ENCODE assay signal across 11 mouse cellular contexts in the genomic region with DNA sequence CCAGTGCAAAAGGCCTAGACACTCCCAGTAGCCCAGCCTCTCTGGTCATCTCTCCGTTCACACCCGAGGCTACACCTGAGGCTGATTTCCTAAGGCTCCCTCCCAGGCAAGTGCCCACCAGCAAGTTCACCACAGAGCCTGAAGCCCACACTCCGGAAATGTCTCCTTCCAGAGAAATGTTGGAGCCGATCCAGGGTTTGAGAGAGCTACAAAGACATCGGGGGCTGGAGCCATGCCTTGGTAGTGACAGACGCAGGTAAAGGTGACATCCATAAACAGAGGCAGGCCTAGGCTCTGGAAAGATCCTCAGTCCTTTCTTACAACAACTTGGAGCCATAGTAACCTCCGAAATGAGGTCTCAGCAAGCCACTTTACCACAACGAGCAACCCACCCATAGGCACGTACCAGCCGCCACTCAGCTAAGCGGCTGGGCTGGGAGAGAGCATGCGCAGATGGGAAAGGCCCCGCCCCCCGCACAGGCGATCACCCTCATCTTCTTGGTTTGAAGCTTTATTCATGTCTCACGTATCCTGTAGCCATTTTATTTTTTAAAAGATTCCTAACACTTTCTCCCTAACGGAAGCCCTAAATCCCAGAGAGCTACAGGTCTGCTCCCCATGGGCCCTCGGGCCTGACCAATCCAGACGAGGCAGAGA. TPM values are rescaled to one million over a fixed set of nuclear protein-coding genes. Genes with fewer than 3 reads are reported as not detected.
DNase-seq lines count a peak whose midpoint lies in the region; ATAC-seq lines count a peak whose summit lies in the region.
"Had no signal": no experiment of that assay in that cellular context is flagged by ENCODE, and none has a peak within 500 bp of the region (broad histone marks: within the 10 kb centered on the region; RNA-seq: fewer than 3 reads in every experiment).

No protein-coding gene starts in this region.

- no peak overlapping the region for H3K9ac ChIP-seq in kidney, embryonic 15.5 days
- H3K9ac ChIP-seq in embryonic facial prominence, embryonic 15.5 days: no peak overlapping the region
- H3K9ac ChIP-seq in hindbrain, embryonic 11.5 days (ENCODE audit: low read depth, low read length): no peak overlapping the region
- no peak overlapping the region for H3K9ac ChIP-seq in midbrain, embryonic 15.5 days
- H3K9ac ChIP-seq: liver, embryonic 15.5 days had no signal

- H3K4me1 ChIP-seq in kidney, embryonic 15.5 days: peaks cover 4% of the 10 kb centered on the region; the same call in 1 of the 2 replicates
- H3K4me1 ChIP-seq in embryonic facial prominence, embryonic 15.5 days: no peaks in the 10 kb centered on the region
- H3K4me1 ChIP-seq in hindbrain, embryonic 11.5 days (replicated peaks; ENCODE audit: control insufficient read depth, insufficient read depth, low read length): 0 out of 2 replicates have a peak, but pooled peaks cover 3% of the 10 kb centered on the region
- H3K4me1 ChIP-seq in midbrain, embryonic 15.5 days: no peaks in the 10 kb centered on the region

- WGBS in kidney, embryonic 15.5 days: 79% methylated on average over 19 of the region's 19 CpGs
- 68% methylated on average over 19 of the region's 19 CpGs for WGBS in embryonic facial prominence, embryonic 15.5 days
- WGBS in hindbrain, embryonic 11.5 days: 70% methylated on average over 19 of the region's 19 CpGs
- 66% methylated on average over 19 of the region's 19 CpGs for WGBS in midbrain, embryonic 15.5 days

- intact Hi-C loops in left cerebral cortex, postnatal 36 days (cut with DNase I): no loop called here

- H3K4me3 ChIP-seq in kidney, embryonic 15.5 days (replicated peaks): no peak overlapping the region
- H3K4me3 ChIP-seq in embryonic facial prominence, embryonic 15.5 days (replicated peaks): no peak overlapping the region
- H3K4me3 ChIP-seq in hindbrain, embryonic 11.5 days (ENCODE audit: low read depth, low read length): no peak overlapping the region
- no peak overlapping the region for H3K4me3 ChIP-seq in midbrain, embryonic 15.5 days
- H3K4me3 ChIP-seq: liver, embryonic 15.5 days had no signal

- ATAC-seq in kidney, embryonic 15.5 days (replicated peaks; ENCODE audit: low FRiP score): no peak
- ATAC-seq in embryonic facial prominence, embryonic 15.5 days (ENCODE audit: insufficient number of reproducible peaks, low FRiP score, low TSS enrichment, low read depth): no peak
- no peak for ATAC-seq in hindbrain, embryonic 11.5 days (ENCODE audit: low FRiP score)
- 0 out of 2 replicates have a peak, but pooled peaks have one; percentile 35 for ATAC-seq in midbrain, embryonic 15.5 days (replicated peaks)

- H3K36me3 ChIP-seq in kidney, embryonic 15.5 days: peaks cover 58% of the 10 kb centered on the region
- H3K36me3 ChIP-seq in embryonic facial prominence, embryonic 15.5 days: peaks cover 65% of the 10 kb centered on the region
- peaks cover 12% of the 10 kb centered on the region for H3K36me3 ChIP-seq in hindbrain, embryonic 11.5 days (ENCODE audit: control insufficient read depth, insufficient read depth, low read length)
- peaks cover 22% of the 10 kb centered on the region for H3K36me3 ChIP-seq in midbrain, embryonic 15.5 days (replicated peaks)

- no peaks in the 10 kb centered on the region for H3K9me3 ChIP-seq in kidney, embryonic 15.5 days (replicated peaks)
- H3K9me3 ChIP-seq in embryonic facial prominence, embryonic 15.5 days (replicated peaks): no peaks in the 10 kb centered on the region
- H3K9me3 ChIP-seq in hindbrain, embryonic 11.5 days (ENCODE audit: control insufficient read depth, low read length): no peaks in the 10 kb centered on the region
- H3K9me3 ChIP-seq in midbrain, embryonic 15.5 days: no peaks in the 10 kb centered on the region
- H3K9me3 ChIP-seq: liver, embryonic 15.5 days had no signal

- 0 out of 2 replicates have a peak overlapping the region, but pooled peaks have one; percentile 13 for H3K27ac ChIP-seq in kidney, embryonic 15.5 days
- 0 out of 2 replicates have a peak overlapping the region, but pooled peaks have one; percentile 34 for H3K27ac ChIP-seq in embryonic facial prominence, embryonic 15.5 days (replicated peaks)
- H3K27ac ChIP-seq in hindbrain, embryonic 11.5 days (ENCODE audit: low read depth, low read length): 0 out of 2 replicates have a peak overlapping the region, but pooled peaks have one; percentile 17
- 0 out of 2 replicates have a peak overlapping the region, but pooled peaks have one; percentile 23 for H3K27ac ChIP-seq in midbrain, embryonic 15.5 days
- H3K27ac ChIP-seq: liver, embryonic 15.5 days had no signal

- H3K4me2 ChIP-seq in kidney, embryonic 15.5 days: no peak overlapping the region
- H3K4me2 ChIP-seq in embryonic facial prominence, embryonic 15.5 days (replicated peaks): no peak overlapping the region
- no peak overlapping the region for H3K4me2 ChIP-seq in hindbrain, embryonic 11.5 days (replicated peaks; ENCODE audit: low read depth, low read length)
- no peak overlapping the region for H3K4me2 ChIP-seq in midbrain, embryonic 15.5 days
- H3K4me2 ChIP-seq: liver, embryonic 15.5 days had no signal

- no peak for DNase-seq in kidney, postnatal 36 days
- DNase-seq in hindbrain, embryonic 11.5 days (ENCODE audit: low spot score): no peak
- DNase-seq in retina, embryonic 14.5 days (ENCODE audit: low spot score): no peak
- DNase-seq in kidney, adult 18-20 months: no peak
- DNase-seq in left cerebral cortex, postnatal 36 days (ENCODE audit: low spot score in 2 of 2): no peak
- DNase-seq: adrenal gland, postnatal 10 days; cerebellum, postnatal 36 days had no signal

- no peaks in the 10 kb centered on the region for H3K27me3 ChIP-seq in kidney, embryonic 15.5 days
- H3K27me3 ChIP-seq in embryonic facial prominence, embryonic 15.5 days: no peaks in the 10 kb centered on the region
- H3K27me3 ChIP-seq in hindbrain, embryonic 11.5 days (ENCODE audit: control insufficient read depth, insufficient read depth, low read length): no peaks in the 10 kb centered on the region
- H3K27me3 ChIP-seq in midbrain, embryonic 15.5 days (replicated peaks): no peaks in the 10 kb centered on the region
- H3K27me3 ChIP-seq: liver, embryonic 15.5 days had no signal

RNA-seq across cellular contexts. Expression of a gene that starts 28.5 kb away (rescaled TPM):
- polyA plus RNA-seq in kidney, embryonic 15.5 days (2015; fragmentation: Nextera tagmentation; extraction: Ambion mirVana): 41.5 and 42.1 TPM in 2 replicates
- 25.3 and 30.6 TPM in 2 replicates for polyA plus RNA-seq in embryonic facial prominence, embryonic 15.5 days (2015; fragmentation: Nextera tagmentation; extraction: Ambion mirVana)
- 32.3 and 33.3 TPM in 2 replicates for polyA plus RNA-seq in hindbrain, embryonic 11.5 days (2014; fragmentation: Nextera tagmentation; extraction: Ambion mirVana)
- polyA plus RNA-seq in midbrain, embryonic 15.5 days (2015; fragmentation: Nextera tagmentation; extraction: Ambion mirVana): 30.6 and 32.0 TPM in 2 replicates
- 10 to 100 TPM; 21.2 to 25.0 TPM for total RNA-seq in left cerebral cortex, postnatal 36 days (2021)
